Mouse (Mus musculus) heart, postnatal 25 days (tissue): Measurements from ENCODE around the gene Cyp2d11. TPM values are rescaled to one million over a fixed set of nuclear protein-coding genes. Genes with fewer than 3 reads are reported as not detected.

Experiments
- DNase-seq: peaks from one replicate; pipeline ENCODE4 v3.0.0; 2022; ENCODE audit warnings: low spot score
- intact Hi-C: fragments of 180-260 bp; cut with DNase I; formaldehyde crosslinking; loops from one replicate; pipeline ENCODE4 v1.15.1; 2025
- microRNA-seq: library from miRNA; unstranded; fragments of <30 nt; microRNA quantifications from one replicate; pipeline ENCODE4 v1.2.0, GENCODE M21; 2022
- total RNA-seq, 2 experiments: library from RNA; stranded (reverse); gene quantifications; 2 replicates each; pipeline ENCODE4 v1.2.3; 2021

Gene Cyp2d11
- total RNA-seq, 2 experiments from 2014 or later = 0.21 to 0.22 TPM

- intact Hi-C loops = loop anchor here (5.0 kb wide), 1 partner anchor 43 kb away; the partner anchor contains the start of gene Cyp2d22
- no peak for DNase-seq
Measured at GRCm38 (mm10) chr15:82339634-82340254, 54.1 kb downstream of the Cyp2d11 start.

Small RNA genes lying within 50 kb of the gene (microRNA-seq; reads per million reads assigned to microRNA genes)
- gene Gm25990 (not detected), gene Gm27331 (not detected), gene Mir7684 (not detected)

Other genes starting within 250 kb of the Cyp2d11 start
- gene Srebf2, start 246.8 kb downstream of the Cyp2d11 start, total RNA-seq = 10 to 100 TPM; 20.5 to 21.8 TPM
- under 1 TPM; 0.13 to 0.20 TPM for gene Shisa8, start 181.2 kb downstream of the Cyp2d11 start, total RNA-seq
- under 1 TPM in 1 of 2 experiments, not detected in 1; 0.36 TPM for gene Tnfrsf13c, start 169.7 kb downstream of the Cyp2d11 start, total RNA-seq
- under 1 TPM; 0.36 to 0.78 TPM for gene Cenpm, start 149.3 kb downstream of the Cyp2d11 start, total RNA-seq
- not detected for gene 1500009C09Rik, start 141.6 kb downstream of the Cyp2d11 start, total RNA-seq
- gene Sept3, start 119.1 kb downstream of the Cyp2d11 start, total RNA-seq = under 1 TPM; 0.31 to 0.87 TPM
- not detected for gene Wbp2nl, start 95.1 kb downstream of the Cyp2d11 start, total RNA-seq
- 10 to 100 TPM; 32.0 to 33.3 TPM for gene Naga, start 55.1 kb downstream of the Cyp2d11 start, total RNA-seq
- gene Pheta2, start 55.1 kb downstream of the Cyp2d11 start, total RNA-seq = 1 to 10 TPM in 1 of 2 experiments, under 1 TPM in 1; 0.70 to 1.4 TPM
- 100 to 1,000 TPM; 203 to 204 TPM for gene Smdt1, start 55.1 kb downstream of the Cyp2d11 start, total RNA-seq
- 100 to 1,000 TPM; 683 to 734 TPM for gene Ndufa6, start 39.7 kb downstream of the Cyp2d11 start, total RNA-seq
- gene Cyp2d22, start 13.8 kb downstream of the Cyp2d11 start, total RNA-seq = 10 to 100 TPM; 21.5 to 25.4 TPM
- gene Cyp2d10, start 13.2 kb upstream of the Cyp2d11 start, total RNA-seq = not detected
- not detected for gene Cyp2d9, start 39.4 kb upstream of the Cyp2d11 start, total RNA-seq
- not detected for gene Cyp2d12, start 161.1 kb upstream of the Cyp2d11 start, total RNA-seq
- gene Cyp2d34, start 226.9 kb upstream of the Cyp2d11 start, total RNA-seq = not detected